Mouse (Mus musculus): ENCODE measurements around the gene Slc22a17. TPM values are rescaled to one million over a fixed set of nuclear protein-coding genes. Genes with fewer than 3 reads are reported as not detected.
A peak's percentile ranks its signal among the peaks of the same experiment; 100 is the strongest.
"Not testable (repeated sequence)": the region's sequence is repeated elsewhere in the genome, so short reads cannot be mapped to it uniquely, and the experiment has no call there.

Slc22a17 gene
- 30.7 and 32.9 TPM in 2 replicates for total RNA-seq (2021)
- long read RNA-seq, experiment 1, transcript Slc22a17-210 (10 exons, 2,340 nt): major isoform, 13 of 42 reads
- long read RNA-seq, experiment 1, partial matches to known transcripts: 18 of 42 reads
- long read RNA-seq, experiment 1, other reads (novel, unspliced or antisense): 6 of 42 reads
- long read RNA-seq, experiment 2, transcript Slc22a17-210 (10 exons, 2,340 nt): major isoform, 5 of 22 reads
- long read RNA-seq, experiment 2, partial matches to known transcripts: 11 of 22 reads
- long read RNA-seq, experiment 2, other reads (novel, unspliced or antisense): 3 of 22 reads

- peak; percentile 74 for DNase-seq
Measured at GRCm38 (mm10) chr14:54912886-54913285, at the start of gene Slc22a17. Slc22a17 (minus strand) TSS chr14:54913132.

GRCm38 (mm10) chr14:54962714-54963113, 49.8 kb upstream of the Slc22a17 start:
- no peak for DNase-seq

GRCm38 (mm10) chr14:54961487-54961886, 48.6 kb upstream of the Slc22a17 start:
- DNase-seq: no peak

- DNase-seq: no peak
Measured at GRCm38 (mm10) chr14:54960769-54961168, 47.8 kb upstream of the Slc22a17 start.

GRCm38 (mm10) chr14:54959853-54960613, 47.1 kb upstream of the Slc22a17 start:
- DNase-seq: not testable (repeated sequence)

- DNase-seq: no peak
Measured at GRCm38 (mm10) chr14:54959197-54959596, 46.3 kb upstream of the Slc22a17 start.

- no peak for DNase-seq
Measured at GRCm38 (mm10) chr14:54958503-54958902, 45.6 kb upstream of the Slc22a17 start.

GRCm38 (mm10) chr14:54956533-54956932, 43.6 kb upstream of the Slc22a17 start:
- DNase-seq: peak; percentile 1

GRCm38 (mm10) chr14:54955481-54955880, 42.5 kb upstream of the Slc22a17 start:
- DNase-seq: no peak

- no peak for DNase-seq
Measured at GRCm38 (mm10) chr14:54954474-54954873, 41.5 kb upstream of the Slc22a17 start.

GRCm38 (mm10) chr14:54953664-54954206, 40.8 kb upstream of the Slc22a17 start:
- no peak for DNase-seq

- no peak for DNase-seq
Measured at GRCm38 (mm10) chr14:54951587-54951986, 38.7 kb upstream of the Slc22a17 start.

- DNase-seq: no peak
Measured at GRCm38 (mm10) chr14:54950493-54950892, 37.6 kb upstream of the Slc22a17 start.

- DNase-seq: no peak
Measured at GRCm38 (mm10) chr14:54948781-54949180, 35.8 kb upstream of the Slc22a17 start.

GRCm38 (mm10) chr14:54947008-54947407, 34.1 kb upstream of the Slc22a17 start:
- DNase-seq: not testable (repeated sequence)

- DNase-seq: no peak
Measured at GRCm38 (mm10) chr14:54945975-54946704, 33.2 kb upstream of the Slc22a17 start.

- DNase-seq: no peak
Measured at GRCm38 (mm10) chr14:54944939-54945338, 32.0 kb upstream of the Slc22a17 start.

- no peak for DNase-seq
Measured at GRCm38 (mm10) chr14:54943971-54944370, 31.0 kb upstream of the Slc22a17 start.

- no peak for DNase-seq
Measured at GRCm38 (mm10) chr14:54942479-54942878, 29.5 kb upstream of the Slc22a17 start.

GRCm38 (mm10) chr14:54941024-54941978, 28.4 kb upstream of the Slc22a17 start:
- DNase-seq: no peak

- no peak for DNase-seq
Measured at GRCm38 (mm10) chr14:54940176-54940530, 27.2 kb upstream of the Slc22a17 start.
